Mouse (Mus musculus) kidney, adult 2 months (tissue): ENCODE data around the gene Gm16253.

Experiments
- CTCF ChIP-seq: fragments of 200-500 bp; conservative IDR thresholded peaks from 2 replicates; pipeline ENCODE4 v1.5.1; 2011; ENCODE audit warnings: low read depth, mild to moderate bottlenecking, control low read depth, low read length, moderate library complexity, mixed read lengths; ENCODE audit not compliant: insufficient read depth, insufficient read length
- POLR2A ChIP-seq: fragments of 200-500 bp; IDR thresholded peaks from one replicate; pipeline ENCODE4 v1.6.1; 2011; ENCODE audit warnings: low read depth, low read length, control low read depth

- TF ChIP-seq POLR2A (no peak), CTCF (no peak)
Observed at GRCm38 (mm10) chr3:96597435-96597891, 20.7 kb downstream of the Gm16253 start.
